Mouse (Mus musculus): ENCODE results near the gene Gm12830.

DNA sequence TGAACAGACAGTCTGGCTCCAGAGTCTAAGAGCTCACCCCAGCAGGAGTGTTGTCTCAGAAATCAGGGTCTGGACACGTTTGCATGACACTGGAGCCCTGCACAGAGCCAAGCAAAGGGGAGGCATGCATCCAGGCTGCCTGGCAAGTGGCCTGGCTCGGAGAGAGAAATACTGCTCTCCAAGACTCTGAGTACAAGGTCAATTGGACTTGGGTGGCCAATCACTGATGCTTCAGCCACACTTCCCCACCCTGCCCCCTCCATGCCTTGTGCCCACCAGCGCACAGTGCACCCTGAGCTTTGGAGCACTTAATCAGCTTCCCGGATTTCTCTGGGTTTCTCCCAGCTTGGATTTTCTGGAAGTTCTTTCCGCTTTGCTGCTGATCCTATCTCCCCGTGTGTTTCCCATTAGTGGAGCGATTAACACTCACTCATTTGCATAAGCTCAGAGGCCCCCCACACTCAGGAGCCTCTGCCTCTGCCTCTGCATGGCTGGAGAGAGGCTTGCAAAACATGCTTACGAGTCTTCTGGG, 55.0 kb downstream of the Gm12830 start:
- TF ChIP-seq CTCF (IDR thresholded peaks at IDR 0.05; ENCODE audit: low read depth, low read length): no peak
- TF ChIP-seq POLR2A (IDR thresholded peaks at IDR 0.05; ENCODE audit: borderline replicate concordance, low read depth, low read length): no peak

Data from bone marrow macrophage, adult 2 months (primary cell).